Mouse (Mus musculus) liver, embryonic 11.5 days (tissue): ENCODE results near the gene Iqcf6. TPM values are rescaled to one million over a fixed set of nuclear protein-coding genes. Genes with fewer than 3 reads are reported as not detected.

Experiments
- ATAC-seq: fragments of 200-750 bp; cut with Nextera tagmentation; replicated peaks from 2 replicates; pipeline ENCODE4 v1.8.0; 2017; ENCODE audit warnings: moderate number of reproducible peaks, mild to moderate bottlenecking, moderate TSS enrichment, moderate library complexity; ENCODE audit not compliant: low FRiP score
- DNase-seq: peaks from one replicate; pipeline ENCODE4 v3.0.0-alpha.2; 2017; ENCODE audit warnings: low spot score
- H3K27ac ChIP-seq: fragments of 300-500 bp; sonication (generic); 2 replicates; pipeline ENCODE4 v1.5.1; 2014; ENCODE audit warnings: mild to moderate bottlenecking, low read depth, low read length, control low read depth
- H3K27me3 ChIP-seq: fragments of 300-500 bp; sonication (generic); replicated peaks from 2 replicates; pipeline ENCODE4 v1.6.1; 2014; ENCODE audit warnings: low read length, mixed read lengths; ENCODE audit not compliant: control insufficient read depth, insufficient read depth
- H3K36me3 ChIP-seq: fragments of 300-500 bp; sonication (generic); 2 replicates; pipeline ENCODE4 v1.6.1; 2014; ENCODE audit warnings: mild to moderate bottlenecking, low read length, moderate library complexity, mixed read lengths; ENCODE audit not compliant: control insufficient read depth, insufficient read depth
- H3K4me1 ChIP-seq: fragments of 300-500 bp; sonication (generic); replicated peaks from 2 replicates; pipeline ENCODE4 v1.6.1; 2014; ENCODE audit warnings: low read length, mixed read lengths; ENCODE audit not compliant: control insufficient read depth, insufficient read depth
- H3K4me2 ChIP-seq: fragments of 300-500 bp; sonication (generic); 2 replicates; pipeline ENCODE4 v1.6.1; 2014; ENCODE audit warnings: mild to moderate bottlenecking, control low read depth, moderate library complexity
- H3K4me3 ChIP-seq: fragments of 300-500 bp; sonication (generic); 2 replicates; pipeline ENCODE4 v1.5.1; 2014; ENCODE audit warnings: low read depth, low read length, control low read depth
- H3K9ac ChIP-seq: fragments of 300-500 bp; sonication (generic); 2 replicates; pipeline ENCODE4 v1.6.1; 2014; ENCODE audit warnings: low read depth, low read length, control low read depth
- H3K9me3 ChIP-seq: fragments of 300-500 bp; sonication (generic); 2 replicates; pipeline ENCODE4 v1.6.1; 2016; ENCODE audit warnings: low read length, inconsistent platforms, mixed read lengths; ENCODE audit not compliant: control insufficient read depth
- WGBS: fragments of 180-500 bp; shearing (Covaris S2); extraction: QIAGEN DNeasy Blood & Tissue Kit; methylation state at CpG from one replicate; pipeline ENCODE4 v1.1.7; 2014; 5-methylcytosine and 5-hydroxymethylcytosine counted together
- polyA plus RNA-seq: library from polyadenylated mRNA; unstranded; fragments of >200 nt; fragmentation: Nextera tagmentation; extraction: Ambion mirVana; gene quantifications from 2 replicates; pipeline ENCODE4 v1.2.1, GENCODE M21; 2014

Iqcf6 gene
- polyA plus RNA-seq, 1 experiment from 2014 or later, result not detected

- Histone ChIP-seq H3K36me3 (no peaks in the 10 kb centered on the region), H3K9ac (no peak overlapping the region), H3K9me3 (no peaks in the 10 kb centered on the region), H3K27me3 (peaks cover 9% of the 10 kb centered on the region), H3K4me2 (no peak overlapping the region), H3K27ac (no peak overlapping the region), H3K4me1 (no peaks in the 10 kb centered on the region), H3K4me3 (no peak overlapping the region)
- no peak for DNase-seq
- WGBS, result 65% methylated on average over 6 of the region's 6 CpGs
- ATAC-seq, result no peak
Observed at GRCm38 (mm10) chr9:106643787-106644186, 17.4 kb downstream of the Iqcf6 start.

- WGBS, result 76% methylated on average over 9 of the region's 9 CpGs
- H3K27ac ChIP-seq, result no peak overlapping the region
- no peaks in the 10 kb centered on the region for H3K4me1 ChIP-seq
- H3K4me2 ChIP-seq, result no peak overlapping the region
- H3K36me3 ChIP-seq, result no peaks in the 10 kb centered on the region
- H3K9me3 ChIP-seq, result no peaks in the 10 kb centered on the region
- H3K9ac ChIP-seq, result no peak overlapping the region
- H3K27me3 ChIP-seq, result peaks cover 9% of the 10 kb centered on the region; the same call in 1 of the 2 replicates
- DNase-seq, result no peak
- H3K4me3 ChIP-seq, result no peak overlapping the region
- ATAC-seq, result no peak
Observed at GRCm38 (mm10) chr9:106645684-106646271, 19.4 kb downstream of the Iqcf6 start.

GRCm38 (mm10) chr9:106647226-106647625 is 20.8 kb downstream of the Iqcf6 start:
- Histone ChIP-seq H3K4me2 (no peak overlapping the region), H3K9me3 (no peaks in the 10 kb centered on the region), H3K36me3 (no peaks in the 10 kb centered on the region), H3K4me3 (no peak overlapping the region), H3K4me1 (no peaks in the 10 kb centered on the region), H3K9ac (no peak overlapping the region), H3K27me3 (peaks cover 9% of the 10 kb centered on the region; the same call in 1 of the 2 replicates), H3K27ac (no peak overlapping the region)
- DNase-seq, result no peak
- 58% methylated on average over 27 of the region's 27 CpGs for WGBS
- ATAC-seq, result no peak

- 61% methylated on average over 1 of the region's 1 CpGs for WGBS
- DNase-seq, result no peak
- Histone ChIP-seq H3K27me3 (peaks cover 31% of the 10 kb centered on the region), H3K9ac (no peak overlapping the region), H3K36me3 (no peaks in the 10 kb centered on the region), H3K4me2 (no peak overlapping the region), H3K4me1 (no peaks in the 10 kb centered on the region), H3K9me3 (no peaks in the 10 kb centered on the region), H3K4me3 (no peak overlapping the region), H3K27ac (no peak overlapping the region)
- no peak for ATAC-seq
Observed at GRCm38 (mm10) chr9:106652720-106653119, 26.3 kb downstream of the Iqcf6 start.

GRCm38 (mm10) chr9:106655884-106656720 is 29.7 kb downstream of the Iqcf6 start, which contains the start of gene Grm2:
Gene Grm2 (minus strand): TSS chr9:106656082.
- Histone ChIP-seq H3K27ac (no peak within 1 kb of the TSS), H3K9ac (no peak within 1 kb of the TSS), H3K4me1 (no peaks in the 10 kb centered on the region), H3K36me3 (peaks cover 14% of the 10 kb centered on the region), H3K27me3 (peaks cover 29% of the 10 kb centered on the region), H3K9me3 (no peaks in the 10 kb centered on the region), H3K4me2 (peak within 1 kb of the TSS; percentile 64), H3K4me3 (peak within 1 kb of the TSS; percentile 36)
- ATAC-seq, result 0 out of 2 replicates have a peak, but pooled peaks have one; percentile 35
- 3% methylated on average over 44 of the region's 44 CpGs for WGBS
- DNase-seq, result peak; percentile 79

- WGBS, result 36% methylated on average over 5 of the region's 5 CpGs
- DNase-seq (no peak), ATAC-seq (no peak)
- Histone ChIP-seq H3K27me3 (peaks cover 29% of the 10 kb centered on the region), H3K4me2 (no peak overlapping the region), H3K4me1 (no peaks in the 10 kb centered on the region), H3K9ac (no peak overlapping the region), H3K27ac (no peak overlapping the region), H3K9me3 (no peaks in the 10 kb centered on the region), H3K4me3 (no peak overlapping the region), H3K36me3 (peaks cover 16% of the 10 kb centered on the region)
Observed at GRCm38 (mm10) chr9:106656820-106657219, 30.4 kb downstream of the Iqcf6 start.

GRCm38 (mm10) chr9:106657592-106657991 is 31.2 kb downstream of the Iqcf6 start:
- no peak overlapping the region for H3K27ac ChIP-seq
- H3K9me3 ChIP-seq, result no peaks in the 10 kb centered on the region
- no peak for ATAC-seq
- H3K4me1 ChIP-seq, result no peaks in the 10 kb centered on the region
- no peak for DNase-seq
- peaks cover 16% of the 10 kb centered on the region for H3K36me3 ChIP-seq
- H3K4me2 ChIP-seq, result no peak overlapping the region
- peaks cover 29% of the 10 kb centered on the region for H3K27me3 ChIP-seq
- WGBS, result 46% methylated on average over 5 of the region's 5 CpGs
- no peak overlapping the region for H3K9ac ChIP-seq
- no peak overlapping the region for H3K4me3 ChIP-seq

- Histone ChIP-seq H3K9ac (no peak overlapping the region), H3K9me3 (no peaks in the 10 kb centered on the region), H3K4me3 (no peak overlapping the region), H3K4me2 (no peak overlapping the region), H3K27me3 (peaks cover 19% of the 10 kb centered on the region), H3K27ac (no peak overlapping the region), H3K4me1 (no peaks in the 10 kb centered on the region), H3K36me3 (peaks cover 19% of the 10 kb centered on the region)
- WGBS, result 86% methylated on average over 7 of the region's 7 CpGs
- DNase-seq (no peak), ATAC-seq (no peak)
Observed at GRCm38 (mm10) chr9:106659441-106659840, 33.1 kb downstream of the Iqcf6 start.
